Mouse (Mus musculus) stomach, embryonic 15.5 days (tissue): ENCODE measurements around the gene Rab25. TPM values are rescaled to one million over a fixed set of nuclear protein-coding genes. Genes with fewer than 3 reads are reported as not detected.

Experiments used
- ATAC-seq: fragments of 200-750 bp; cut with Nextera tagmentation; 2 replicates; pipeline ENCODE4 v1.8.0; 2017; ENCODE audit warnings: low read depth, moderate number of reproducible peaks, moderate TSS enrichment; ENCODE audit not compliant: insufficient read depth, low FRiP score
- H3K27ac ChIP-seq: fragments of 300-500 bp; sonication (generic); 2 replicates; pipeline ENCODE4 v1.5.1; 2015; ENCODE audit warnings: mild to moderate bottlenecking, inconsistent platforms
- H3K27me3 ChIP-seq: fragments of 300-500 bp; sonication (generic); replicated peaks from 2 replicates; pipeline ENCODE4 v1.6.1; 2015; ENCODE audit warnings: inconsistent platforms
- H3K36me3 ChIP-seq: fragments of 300-500 bp; sonication (generic); 2 replicates; pipeline ENCODE4 v1.6.1; 2015; ENCODE audit warnings: inconsistent platforms
- H3K4me1 ChIP-seq: fragments of 300-500 bp; sonication (generic); 2 replicates; pipeline ENCODE4 v1.6.1; 2015; ENCODE audit warnings: inconsistent platforms
- H3K4me2 ChIP-seq: fragments of 300-500 bp; sonication (generic); 2 replicates; pipeline ENCODE4 v1.6.1; 2015; ENCODE audit warnings: mild to moderate bottlenecking, inconsistent platforms
- H3K4me3 ChIP-seq: fragments of 300-500 bp; sonication (generic); replicated peaks from 2 replicates; pipeline ENCODE4 v1.5.1; 2015; ENCODE audit warnings: inconsistent platforms
- H3K9ac ChIP-seq: fragments of 300-500 bp; sonication (generic); 2 replicates; pipeline ENCODE4 v1.6.1; 2015; ENCODE audit warnings: inconsistent platforms
- H3K9me3 ChIP-seq: fragments of 300-500 bp; sonication (generic); 2 replicates; pipeline ENCODE4 v1.6.1; 2016; ENCODE audit warnings: inconsistent platforms
- WGBS: fragments of 180-500 bp; shearing (Covaris S2); methylation state at CpG from one replicate; pipeline ENCODE4 v1.1.7; 2015; 5-methylcytosine and 5-hydroxymethylcytosine counted together
- polyA plus RNA-seq: library from polyadenylated mRNA; unstranded; fragments of >200 nt; fragmentation: Nextera tagmentation; extraction: Ambion mirVana; gene quantifications from 2 replicates; pipeline ENCODE4 v1.2.1, GENCODE M21; 2015

The Rab25 gene
- polyA plus RNA-seq, 1 experiment from 2014 or later, result 90.6 TPM

GRCm38 (mm10) chr3:88566116-88566515 is 18.0 kb upstream of the Rab25 start:
- Histone ChIP-seq H3K9me3 (no peaks in the 10 kb centered on the region), H3K4me2 (no peak overlapping the region), H3K9ac (no peak overlapping the region), H3K36me3 (peaks cover 62% of the 10 kb centered on the region), H3K4me3 (no peak overlapping the region), H3K4me1 (no peaks in the 10 kb centered on the region; the same call in 1 of the 2 replicates), H3K27ac (no peak overlapping the region), H3K27me3 (no peaks in the 10 kb centered on the region)
- 86% methylated on average over 3 of the region's 3 CpGs for WGBS
- ATAC-seq, result no peak

- H3K9me3 ChIP-seq, result no peaks in the 10 kb centered on the region
- WGBS, result 82% methylated on average over 7 of the region's 7 CpGs
- no peak overlapping the region for H3K4me3 ChIP-seq
- no peaks in the 10 kb centered on the region; the same call in 1 of the 2 replicates for H3K4me1 ChIP-seq
- H3K27ac ChIP-seq, result no peak overlapping the region
- H3K4me2 ChIP-seq, result no peak overlapping the region
- H3K27me3 ChIP-seq, result no peaks in the 10 kb centered on the region
- peaks cover 77% of the 10 kb centered on the region for H3K36me3 ChIP-seq
- no peak overlapping the region for H3K9ac ChIP-seq
- ATAC-seq, result no peak
Observed at GRCm38 (mm10) chr3:88563966-88564365, 15.9 kb upstream of the Rab25 start.

GRCm38 (mm10) chr3:88563442-88563841 is 15.3 kb upstream of the Rab25 start:
- 70% methylated on average over 4 of the region's 4 CpGs for WGBS
- H3K36me3 ChIP-seq, result peaks cover 73% of the 10 kb centered on the region
- 0 out of 2 replicates have a peak, but pooled peaks have one; percentile 12 for ATAC-seq
- no peaks in the 10 kb centered on the region; the same call in 1 of the 2 replicates for H3K4me1 ChIP-seq
- H3K9me3 ChIP-seq, result no peaks in the 10 kb centered on the region
- H3K9ac ChIP-seq, result no peak overlapping the region
- no peak overlapping the region for H3K4me2 ChIP-seq
- no peaks in the 10 kb centered on the region for H3K27me3 ChIP-seq
- no peak overlapping the region for H3K27ac ChIP-seq
- H3K4me3 ChIP-seq, result no peak overlapping the region

GRCm38 (mm10) chr3:88561989-88562388 is 13.9 kb upstream of the Rab25 start:
- no peak overlapping the region for H3K4me2 ChIP-seq
- no peak for ATAC-seq
- no peaks in the 10 kb centered on the region for H3K4me1 ChIP-seq
- H3K36me3 ChIP-seq, result peaks cover 69% of the 10 kb centered on the region
- WGBS, result 69% methylated on average over 4 of the region's 4 CpGs
- no peak overlapping the region for H3K4me3 ChIP-seq
- no peaks in the 10 kb centered on the region for H3K9me3 ChIP-seq
- no peak overlapping the region for H3K9ac ChIP-seq
- no peak overlapping the region for H3K27ac ChIP-seq
- H3K27me3 ChIP-seq, result no peaks in the 10 kb centered on the region

GRCm38 (mm10) chr3:88559596-88559995 is 11.5 kb upstream of the Rab25 start:
- no peaks in the 10 kb centered on the region for H3K27me3 ChIP-seq
- no peak overlapping the region for H3K4me3 ChIP-seq
- H3K9me3 ChIP-seq, result no peaks in the 10 kb centered on the region
- no peak for ATAC-seq
- H3K4me2 ChIP-seq, result no peak overlapping the region
- no peak overlapping the region for H3K27ac ChIP-seq
- WGBS, result 94% methylated on average over 9 of the region's 9 CpGs
- no peak overlapping the region for H3K9ac ChIP-seq
- peaks cover 10% of the 10 kb centered on the region for H3K4me1 ChIP-seq
- peaks cover 59% of the 10 kb centered on the region for H3K36me3 ChIP-seq

DNA sequence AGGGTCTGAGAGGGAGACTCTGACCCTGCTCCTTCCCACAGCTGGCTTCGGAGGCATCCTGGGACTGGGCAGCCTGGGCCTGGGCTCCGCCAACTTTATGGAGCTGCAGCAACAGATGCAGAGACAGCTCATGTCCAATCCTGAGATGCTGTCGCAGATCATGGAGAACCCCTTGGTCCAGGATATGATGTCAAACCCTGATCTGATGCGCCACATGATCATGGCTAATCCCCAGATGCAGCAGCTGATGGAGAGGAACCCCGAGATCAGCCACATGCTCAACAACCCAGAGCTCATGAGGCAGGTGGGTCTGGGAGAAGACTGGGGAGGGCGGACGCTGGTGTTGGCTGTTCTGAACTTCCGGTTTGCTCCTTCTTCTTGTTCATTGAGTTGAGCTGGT is 8.5 kb upstream of the Rab25 start:
- no peak for ATAC-seq
- no peaks in the 10 kb centered on the region for H3K9me3 ChIP-seq
- H3K36me3 ChIP-seq, result peaks cover 42% of the 10 kb centered on the region
- no peaks in the 10 kb centered on the region for H3K27me3 ChIP-seq
- no peak overlapping the region for H3K4me3 ChIP-seq
- H3K4me1 ChIP-seq, result peaks cover 16% of the 10 kb centered on the region
- H3K4me2 ChIP-seq, result no peak overlapping the region
- 95% methylated on average over 8 of the region's 8 CpGs for WGBS
- H3K27ac ChIP-seq, result no peak overlapping the region
- no peak overlapping the region for H3K9ac ChIP-seq

- Histone ChIP-seq H3K4me3 (no peak overlapping the region), H3K4me2 (no peak overlapping the region), H3K27me3 (no peaks in the 10 kb centered on the region), H3K9ac (no peak overlapping the region), H3K4me1 (peaks cover 21% of the 10 kb centered on the region), H3K36me3 (peaks cover 37% of the 10 kb centered on the region), H3K27ac (no peak overlapping the region), H3K9me3 (no peaks in the 10 kb centered on the region)
- 93% methylated on average over 6 of the region's 6 CpGs for WGBS
- ATAC-seq, result no peak
Observed at GRCm38 (mm10) chr3:88555731-88556130, 7.6 kb upstream of the Rab25 start.

- no peak overlapping the region for H3K9ac ChIP-seq
Observed at GRCm38 (mm10) chr3:88555069-88555605, 7.0 kb upstream of the Rab25 start.

DNA sequence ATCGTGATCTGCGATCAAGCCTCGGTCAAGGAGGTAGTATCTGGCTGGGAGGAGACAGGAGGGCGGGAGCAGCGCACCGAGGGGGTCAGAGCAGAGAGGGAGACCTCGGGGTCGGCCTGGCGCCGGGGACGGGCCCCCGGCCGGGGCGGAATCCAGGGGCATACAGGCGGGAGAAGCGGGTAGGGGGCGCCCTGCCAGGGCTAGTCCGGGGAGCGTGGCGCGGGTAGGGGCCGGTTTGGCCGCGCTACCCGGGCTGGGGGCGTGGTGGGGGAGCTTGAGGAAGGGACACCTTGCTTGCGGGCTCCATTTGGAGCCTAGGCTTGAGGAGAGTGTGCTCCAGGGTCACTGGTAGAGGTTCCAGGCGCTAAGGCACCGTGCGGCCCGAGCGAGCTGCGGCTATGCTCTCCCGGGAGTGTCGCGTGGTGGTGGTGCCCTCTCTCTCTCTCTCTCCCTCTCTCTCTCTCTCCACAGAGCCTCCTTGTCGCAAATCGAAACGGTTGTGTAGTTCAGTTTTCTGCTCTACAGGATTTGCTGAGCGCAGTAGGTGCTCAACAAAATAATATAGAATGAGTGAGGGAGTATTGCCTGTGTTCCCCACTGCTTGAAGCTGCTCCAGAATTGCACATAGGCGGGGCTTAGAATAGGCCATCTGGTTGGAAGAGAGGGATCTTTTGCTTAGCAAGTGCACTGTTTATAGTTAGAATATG is 5.9 kb upstream of the Rab25 start:
- Histone ChIP-seq H3K27ac (peak overlapping the region; percentile 98), H3K9me3 (no peaks in the 10 kb centered on the region), H3K4me1 (peaks cover 21% of the 10 kb centered on the region), H3K4me3 (peak overlapping the region; percentile 85), H3K4me2 (peak overlapping the region; percentile 75), H3K36me3 (peaks cover 22% of the 10 kb centered on the region; the same call in 1 of the 2 replicates), H3K27me3 (no peaks in the 10 kb centered on the region), H3K9ac (peak overlapping the region; percentile 88)
- WGBS, result under 1% methylated on average over 41 of the region's 41 CpGs
- peak; percentile 7 for ATAC-seq

More at GRCm38 (mm10) chr3:88555069-88555605, 7.0 kb upstream of the Rab25 start:
- Histone ChIP-seq H3K4me1 (peaks cover 21% of the 10 kb centered on the region), H3K27me3 (no peaks in the 10 kb centered on the region), H3K36me3 (peaks cover 32% of the 10 kb centered on the region; the same call in 1 of the 2 replicates), H3K4me2 (peak overlapping the region; percentile 75; the same call in 1 of the 2 replicates), H3K9me3 (no peaks in the 10 kb centered on the region), H3K4me3 (no peak overlapping the region), H3K27ac (no peak overlapping the region)
- ATAC-seq, result no peak
- WGBS, result 90% methylated on average over 5 of the region's 5 CpGs

GRCm38 (mm10) chr3:88553525-88553879 is 5.4 kb upstream of the Rab25 start, which contains the start of gene Ubqln4:
Ubqln4 (plus strand) TSS chr3:88553758.
- Histone ChIP-seq H3K4me3 (peak within 1 kb of the TSS; percentile 85), H3K36me3 (peaks cover 19% of the 10 kb centered on the region; the same call in 1 of the 2 replicates), H3K4me1 (peaks cover 23% of the 10 kb centered on the region), H3K27me3 (no peaks in the 10 kb centered on the region), H3K27ac (peak within 1 kb of the TSS; percentile 98), H3K4me2 (peak within 1 kb of the TSS; percentile 75), H3K9ac (peak within 1 kb of the TSS; percentile 88), H3K9me3 (no peaks in the 10 kb centered on the region)
- under 1% methylated on average over 26 of the region's 37 CpGs for WGBS
- ATAC-seq, result peak; percentile 86

DNA sequence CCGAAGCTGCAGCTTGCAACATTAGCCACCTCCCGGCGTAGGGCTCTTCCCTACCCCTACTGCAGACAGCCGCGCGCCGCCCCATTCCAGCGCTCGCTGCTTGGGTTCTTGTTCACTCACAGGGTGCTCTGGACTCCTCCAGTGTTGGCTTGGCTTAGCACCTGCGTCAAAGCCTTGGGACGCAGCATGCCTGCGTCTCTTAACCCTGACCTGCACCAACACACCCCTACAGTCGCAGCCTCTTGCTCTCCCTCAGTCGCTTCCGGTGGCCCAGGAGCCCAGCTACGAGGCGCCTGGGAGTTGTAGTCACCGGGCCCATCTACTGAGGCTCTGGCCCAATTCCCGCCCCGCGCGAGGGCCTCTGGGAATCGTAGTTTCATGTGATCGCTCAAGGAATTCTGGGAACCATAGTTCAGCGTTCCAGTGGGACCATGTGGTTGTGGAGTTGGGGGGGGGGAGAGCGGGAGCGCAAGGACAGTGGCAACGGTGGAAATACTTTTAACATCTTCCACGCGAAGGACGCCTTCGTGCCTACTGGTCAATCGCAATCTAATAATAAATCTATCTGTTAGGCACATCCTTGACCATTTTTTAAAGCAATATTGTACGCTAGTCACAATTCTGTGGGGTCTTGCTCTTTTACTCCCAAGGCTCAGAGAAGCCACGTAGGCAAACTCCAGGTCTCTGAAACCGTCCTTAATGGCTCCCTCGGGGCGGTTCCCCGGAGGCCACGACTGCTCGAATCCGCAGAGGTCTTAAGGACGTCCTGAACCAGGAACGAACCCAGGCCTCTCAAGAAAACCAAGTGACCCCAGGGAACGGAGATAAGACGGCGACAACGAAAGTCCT is 4.8 kb upstream of the Rab25 start, which contains the start of gene Lamtor2:
Lamtor2 (minus strand) TSS at position 399 of the 849 bp plus-strand sequence.
- Histone ChIP-seq H3K4me1 (peaks cover 24% of the 10 kb centered on the region), H3K9me3 (no peaks in the 10 kb centered on the region), H3K4me2 (peak within 1 kb of the TSS; percentile 75), H3K27ac (peak within 1 kb of the TSS; percentile 98), H3K4me3 (peak within 1 kb of the TSS; percentile 85), H3K9ac (peak within 1 kb of the TSS; percentile 88), H3K36me3 (peaks cover 15% of the 10 kb centered on the region; the same call in 1 of the 2 replicates), H3K27me3 (no peaks in the 10 kb centered on the region)
- ATAC-seq, result peak; percentile 91
- WGBS, result under 1% methylated on average over 48 of the region's 48 CpGs
